8 mouse cellular contexts compared by ENCODE assay signal in genomic region chr16:76371614-76371917, GRCm38 (mm10). TPM values are rescaled to one million over a fixed set of nuclear protein-coding genes. Genes with fewer than 3 reads are reported as not detected.
DNase-seq lines count a peak whose midpoint lies in the region; ATAC-seq and TF ChIP-seq lines count a peak whose summit lies in the region.

No protein-coding gene starts in this region.

- H3K4me1 ChIP-seq in heart, embryonic 11.5 days (ENCODE audit: control insufficient read depth, insufficient read depth, low read length): peaks cover 8% of the 10 kb centered on the region; the same call in 1 of the 2 replicates
- peaks cover 18% of the 10 kb centered on the region for H3K4me1 ChIP-seq in E14TG2a.4 (replicated peaks; ENCODE audit: low read depth, low read length)
- H3K4me1 ChIP-seq in forebrain, embryonic 13.5 days: peaks cover 26% of the 10 kb centered on the region
- peaks cover 54% of the 10 kb centered on the region for H3K4me1 ChIP-seq in liver, embryonic 15.5 days (replicated peaks)

- no peak for ATAC-seq in heart, embryonic 11.5 days (replicated peaks; ENCODE audit: insufficient number of reproducible peaks, low FRiP score, low TSS enrichment)
- no peak for ATAC-seq in forebrain, embryonic 13.5 days
- no peak for ATAC-seq in liver, embryonic 15.5 days (ENCODE audit: insufficient read depth)

- H3K27me3 ChIP-seq in heart, embryonic 11.5 days (ENCODE audit: control insufficient read depth, insufficient read depth, low read length): no peaks in the 10 kb centered on the region
- H3K27me3 ChIP-seq in E14TG2a.4 (ENCODE audit: insufficient read depth, low read length): peaks cover 40% of the 10 kb centered on the region
- no peaks in the 10 kb centered on the region for H3K27me3 ChIP-seq in forebrain, embryonic 13.5 days
- no peaks in the 10 kb centered on the region for H3K27me3 ChIP-seq in liver, embryonic 15.5 days

- no peak for DNase-seq in heart, postnatal 36 days
- no peak for DNase-seq in thymus, postnatal 36 days
- no peak for DNase-seq in urinary bladder, postnatal 25 days (ENCODE audit: low spot score)
- DNase-seq in gastrocnemius, postnatal 25 days: no peak

- no peaks in the 10 kb centered on the region for H3K9me3 ChIP-seq in heart, embryonic 11.5 days (replicated peaks; ENCODE audit: control insufficient read depth, low read length)
- H3K9me3 ChIP-seq in E14TG2a.4 (ENCODE audit: low read length): no peaks in the 10 kb centered on the region
- no peaks in the 10 kb centered on the region for H3K9me3 ChIP-seq in forebrain, embryonic 13.5 days (replicated peaks)
- no peaks in the 10 kb centered on the region for H3K9me3 ChIP-seq in liver, embryonic 15.5 days (replicated peaks)

- TF ChIP-seq CTCF in E14TG2a.4 (conservative IDR thresholded peaks at IDR 0.05; ENCODE audit: low read length): no peak

- H3K4me3 ChIP-seq in heart, embryonic 11.5 days (ENCODE audit: low read depth, low read length): peak overlapping the region; percentile 95
- H3K4me3 ChIP-seq in E14TG2a.4 (replicated peaks; ENCODE audit: low read length): peak overlapping the region; percentile 89
- peak overlapping the region; percentile 77 for H3K4me3 ChIP-seq in forebrain, embryonic 13.5 days
- peak overlapping the region; percentile 94 for H3K4me3 ChIP-seq in liver, embryonic 15.5 days (replicated peaks)

- H3K27ac ChIP-seq in heart, embryonic 11.5 days (ENCODE audit: low read depth, low read length): 0 out of 2 replicates have a peak overlapping the region, but pooled peaks have one; percentile 99
- H3K27ac ChIP-seq in forebrain, embryonic 13.5 days: no peak overlapping the region; the same call in 1 of the 2 replicates
- peak overlapping the region; percentile 97 for H3K27ac ChIP-seq in liver, embryonic 15.5 days (replicated peaks)

- 8% methylated on average over 7 of the region's 7 CpGs for WGBS in heart, embryonic 11.5 days (ENCODE audit: insufficient replicate concordance)
- 2% methylated on average over 7 of the region's 7 CpGs for WGBS in forebrain, embryonic 13.5 days
- WGBS in liver, embryonic 15.5 days (ENCODE audit: insufficient replicate concordance): under 1% methylated on average over 7 of the region's 7 CpGs

- no peaks in the 10 kb centered on the region for H3K36me3 ChIP-seq in heart, embryonic 11.5 days (ENCODE audit: control insufficient read depth, insufficient read depth, low read length)
- H3K36me3 ChIP-seq in E14TG2a.4 (ENCODE audit: insufficient read depth, low read length): no peaks in the 10 kb centered on the region
- no peaks in the 10 kb centered on the region for H3K36me3 ChIP-seq in forebrain, embryonic 13.5 days (ENCODE audit: poor library complexity, severe bottlenecking)
- no peaks in the 10 kb centered on the region; the same call in 1 of the 2 replicates for H3K36me3 ChIP-seq in liver, embryonic 15.5 days (replicated peaks)

- H3K4me2 ChIP-seq in heart, embryonic 11.5 days: peak overlapping the region; percentile 65
- H3K4me2 ChIP-seq in forebrain, embryonic 13.5 days: peak overlapping the region; percentile 72
- H3K4me2 ChIP-seq in liver, embryonic 15.5 days: peak overlapping the region; percentile 96

- peak overlapping the region; percentile 97 for H3K9ac ChIP-seq in heart, embryonic 11.5 days (ENCODE audit: low read depth, low read length)
- peak overlapping the region; percentile 91 for H3K9ac ChIP-seq in forebrain, embryonic 13.5 days
- peak overlapping the region; percentile 99 for H3K9ac ChIP-seq in liver, embryonic 15.5 days

- intact Hi-C loops in heart, postnatal 36 days (cut with DNase I): loop anchor here (5.0 to 10.0 kb wide), 5 partner anchors 156 to 643 kb away; partner anchors contain the start of genes Hspa13 and Usp25

RNA-seq across cellular contexts. Expression of gene Nrip1, which starts 2.1 kb away (rescaled TPM):
- polyA plus RNA-seq in heart, embryonic 11.5 days (2014; fragmentation: Nextera tagmentation; extraction: Ambion mirVana): 23.6 and 26.5 TPM in 2 replicates
- 10 to 100 TPM; 28.0 to 31.3 TPM for total RNA-seq in heart, postnatal 36 days (2021)
- polyA plus RNA-seq in forebrain, embryonic 13.5 days (2015; fragmentation: Nextera tagmentation; extraction: Ambion mirVana): 23.3 and 25.3 TPM in 2 replicates
- polyA plus RNA-seq in liver, embryonic 15.5 days (2015; fragmentation: Nextera tagmentation; extraction: Ambion mirVana): 19.1 and 19.9 TPM in 2 replicates
- 10 to 100 TPM; 19.2 to 39.4 TPM for total RNA-seq in gastrocnemius, postnatal 25 days (2021)
